In the genomic region with DNA sequence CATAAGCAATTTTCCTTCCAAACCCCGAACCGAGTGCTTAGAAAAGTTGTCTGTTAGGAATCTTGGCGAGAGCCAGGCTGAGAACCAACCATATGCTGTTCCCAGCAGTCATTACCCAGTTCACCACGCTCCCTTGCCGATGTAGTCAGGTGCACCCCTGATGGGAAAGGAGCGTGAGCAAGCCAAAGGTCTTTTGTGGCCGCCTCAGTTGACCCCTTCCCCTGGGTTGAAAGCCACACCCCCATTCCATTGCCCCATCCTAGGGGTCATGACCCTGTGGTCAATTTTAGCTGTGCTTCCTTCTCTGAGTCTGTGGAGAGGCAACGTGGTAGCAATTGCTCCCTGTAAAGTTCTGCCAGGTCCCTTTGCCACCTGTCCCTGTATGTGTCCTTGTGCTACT, we compare ENCODE assay signal across 32 mouse cellular contexts. TPM values are rescaled to one million over a fixed set of nuclear protein-coding genes. Genes with fewer than 3 reads are reported as not detected.
A peak's percentile ranks its signal among the peaks of the same experiment; 100 is the strongest.
DNase-seq lines count a peak whose midpoint lies in the region; ATAC-seq and TF ChIP-seq lines count a peak whose summit lies in the region.
"Had no signal": no experiment of that assay in that cellular context is flagged by ENCODE, and none has a peak within 500 bp of the region (broad histone marks: within the 10 kb centered on the region; RNA-seq: fewer than 3 reads in every experiment).

No protein-coding gene starts in this region.

- H3K4me3 ChIP-seq in liver, adult 2 months (ENCODE audit: insufficient read depth, low read depth, low read length), result no peak overlapping the region
- no peak overlapping the region for H3K4me3 ChIP-seq in myocyte
- H3K4me3 ChIP-seq: forebrain, embryonic 13.5 days; heart, adult 2 months; heart, embryonic 12.5 days; hindbrain, embryonic 13.5 days; left cerebral cortex, adult 2 months; limb, embryonic 12.5 days; lung, embryonic 15.5 days; midbrain, embryonic 13.5 days had no signal

- no peak for TF ChIP-seq CTCF in liver, adult 2 months (IDR thresholded peaks at IDR 0.05; ENCODE audit: low read depth, low read length)

- no peaks in the 10 kb centered on the region for H3K79me2 ChIP-seq in liver, adult 2 months (ENCODE audit: control insufficient read depth, insufficient read depth, low read length)
- H3K79me2 ChIP-seq in myocyte (ENCODE audit: control insufficient read depth, insufficient read depth), result no peaks in the 10 kb centered on the region

- H3K27ac ChIP-seq in liver, adult 2 months (replicated peaks; ENCODE audit: insufficient read depth, low read depth, low read length), result no peak overlapping the region
- H3K27ac ChIP-seq: forebrain, embryonic 13.5 days; heart, adult 2 months; hindbrain, embryonic 13.5 days; left cerebral cortex, adult 2 months; limb, embryonic 12.5 days; liver, embryonic 14.5 days; lung, embryonic 15.5 days; midbrain, embryonic 13.5 days had no signal

- peak; percentile 55 to 58 for DNase-seq in cerebellum, postnatal 25 days
- no peak for DNase-seq in cerebellum, adult 11 months
- DNase-seq in lung, postnatal 36 days, result peak; percentile 19
- DNase-seq in lung, postnatal 14 days, result no peak
- DNase-seq in liver, adult 2 months (ENCODE audit: extremely low read depth, low read depth, low spot score), result peak; percentile 85
- DNase-seq in embryo, embryonic 9.5 days (ENCODE audit: extremely low spot score), result no peak
- DNase-seq: adrenal gland, adult 8-10 months; gastrocnemius, postnatal 14 days; heart, adult 2 months; heart, postnatal 4 days; kidney, adult 9 months; kidney, postnatal 10 days; lung, postnatal 4 days; right cerebral cortex, adult 18-20 months; spleen, adult 18-20 months; thymus, adult 2 months; thymus, postnatal 36 days had no signal

- H3ac ChIP-seq in myocyte (ENCODE audit: control insufficient read depth, insufficient read length), result no peak overlapping the region

- H3K36me3 ChIP-seq in liver, adult 2 months (ENCODE audit: control insufficient read depth, insufficient read depth, low read length), result peaks cover 6% of the 10 kb centered on the region; the same call in 1 of the 2 replicates
- peaks cover 14% of the 10 kb centered on the region for H3K36me3 ChIP-seq in myocyte (ENCODE audit: control insufficient read depth, insufficient read depth)

- ATAC-seq in megakaryocyte progenitor cell, adult 5-6 weeks (replicated peaks; ENCODE audit: poor library complexity), result no peak
- ATAC-seq: activated CD4-positive, CD25-positive, alpha-beta regulatory T cell, adult 4 months; forebrain, embryonic 13.5 days; intestine, embryonic 16.5 days; midbrain, embryonic 13.5 days had no signal

- H3K27me3 ChIP-seq in liver, adult 2 months (ENCODE audit: control insufficient read depth, insufficient read depth, low read length), result no peaks in the 10 kb centered on the region
- H3K27me3 ChIP-seq in myocyte (ENCODE audit: control insufficient read depth, insufficient read depth, insufficient read length), result no peaks in the 10 kb centered on the region
- H3K27me3 ChIP-seq: forebrain, embryonic 13.5 days; heart, embryonic 12.5 days; hindbrain, embryonic 13.5 days; limb, embryonic 12.5 days; lung, embryonic 15.5 days; midbrain, embryonic 13.5 days had no signal

- 0 out of 2 replicates have a peak, but pooled peaks cover 3% of the 10 kb centered on the region for H3K4me1 ChIP-seq in liver, adult 2 months (ENCODE audit: control insufficient read depth, insufficient read depth, low read length)
- H3K4me1 ChIP-seq: forebrain, embryonic 13.5 days; hindbrain, embryonic 13.5 days; limb, embryonic 12.5 days; lung, embryonic 15.5 days; midbrain, embryonic 13.5 days had no signal

- 40% methylated on average over 8 of the region's 8 CpGs for WGBS in liver, adult 2 months

- H3K4me2 ChIP-seq in myocyte (ENCODE audit: low read depth), result no peak overlapping the region
- H3K4me2 ChIP-seq: forebrain, embryonic 13.5 days; heart, embryonic 12.5 days; hindbrain, embryonic 13.5 days; limb, embryonic 12.5 days; lung, embryonic 15.5 days; midbrain, embryonic 13.5 days had no signal

- H3K9ac ChIP-seq in liver, adult 2 months (ENCODE audit: low read depth, low read length), result no peak overlapping the region
- H3K9ac ChIP-seq: forebrain, embryonic 13.5 days; heart, embryonic 12.5 days; hindbrain, embryonic 13.5 days; limb, embryonic 12.5 days; liver, embryonic 14.5 days; lung, embryonic 15.5 days; midbrain, embryonic 13.5 days had no signal

- TF ChIP-seq POLR2A in liver, adult 2 months (IDR thresholded peaks at IDR 0.05; ENCODE audit: extremely low read depth, insufficient read depth, low read length), result no peak
- no peak for TF ChIP-seq POLR2A in myocyte (IDR thresholded peaks at IDR 0.05; ENCODE audit: insufficient read length, low read depth)

TF ChIP-seq in myocyte, 11 proteins besides CTCF, POLR2A, EP300 and RAD21:
- TF ChIP-seq TCF3 (IDR thresholded peaks at IDR 0.05; ENCODE audit: insufficient read length, low read depth) (no peak), POLR2AphosphoS2 (IDR thresholded peaks at IDR 0.05; ENCODE audit: insufficient read length, low read depth) (no peak), MYOD1 (IDR thresholded peaks at IDR 0.05; ENCODE audit: control insufficient read depth in 1 of 3, insufficient read length in 2 of 3, low read depth in 2 of 3) (peak in 2 of 3 experiments; percentile 10 to 53)

RNA-seq across cellular contexts. Expression of gene Slc41a1, which starts 17.6 kb away (rescaled TPM):
- 1.3 and 1.5 TPM in 2 replicates for total RNA-seq in liver, adult 2 months (2014; rRNA removed)
- polyA plus RNA-seq in liver, adult 2 months (2012; rRNA removed), result 3.0 and 5.8 TPM in 2 replicates
- polyA plus RNA-seq in myocyte (2012; fragmentation: generic; extraction: Trizol), result 14.0 TPM
- total RNA-seq in megakaryocyte progenitor cell, adult 5-6 weeks (2015), result 5.9 TPM in 2 replicates
- total RNA-seq in megakaryocyte progenitor cell, adult 5-6 weeks (2017), result 3.3 and 5.2 TPM in 2 replicates

RNA-seq across cellular contexts. Expression of gene Rab29, which starts 22.1 kb away (rescaled TPM):
- 16.8 and 18.2 TPM in 2 replicates for total RNA-seq in liver, adult 2 months (2014; rRNA removed)
- 20.2 and 20.7 TPM in 2 replicates for polyA plus RNA-seq in liver, adult 2 months (2012; rRNA removed)
- polyA plus RNA-seq in myocyte (2012; fragmentation: generic; extraction: Trizol), result 3.5 TPM
- 17.0 and 19.0 TPM in 2 replicates for total RNA-seq in megakaryocyte progenitor cell, adult 5-6 weeks (2015)
- 16.0 and 20.2 TPM in 2 replicates for total RNA-seq in megakaryocyte progenitor cell, adult 5-6 weeks (2017)

RNA-seq across cellular contexts. Expression of gene Pm20d1, which starts 47.7 kb away (rescaled TPM):
- 35.5 and 40.5 TPM in 2 replicates for total RNA-seq in liver, adult 2 months (2014; rRNA removed)
- polyA plus RNA-seq in liver, adult 2 months (2012; rRNA removed), result 62.0 and 78.1 TPM in 2 replicates
- polyA plus RNA-seq in myocyte (2012; fragmentation: generic; extraction: Trizol), result 0.01 TPM
- total RNA-seq in megakaryocyte progenitor cell, adult 5-6 weeks (2015), result 0.15 and 0.17 TPM in 2 replicates
- 0.07 and 0.08 TPM in 2 replicates for total RNA-seq in megakaryocyte progenitor cell, adult 5-6 weeks (2017)
- total RNA-seq: megakaryocyte-erythroid progenitor cell, adult 5-6 weeks; monocyte, adult 5-6 weeks; neutrophil, adult 5-6 weeks had no signal
- polyA plus RNA-seq: activated CD4-positive, CD25-positive, alpha-beta regulatory T cell, adult 4 months had no signal

Comparison
In these comparisons a context has a peak if more than half of its experiments do, and no peak if none do; other contexts are left out.
1. DNase-seq: peak in cerebellum, postnatal 25 days (2 of 2), lung, postnatal 36 days (single experiment) and liver, adult 2 months (single experiment); none in cerebellum, adult 11 months (single experiment), lung, postnatal 14 days (single experiment) and embryo, embryonic 9.5 days (single experiment).
2. RNA of gene Pm20d1, which starts 47.7 kb away (total RNA-seq): 35.5 to 40.5 TPM in liver, adult 2 months; 0.07 to 0.17 TPM in megakaryocyte progenitor cell, adult 5-6 weeks; every median in the first group is over 10 times any median in the second.